Mouse (Mus musculus) monocyte, adult 5-6 weeks (primary cell): ENCODE data around the gene Cfb. TPM values are rescaled to one million over a fixed set of nuclear protein-coding genes. Genes with fewer than 3 reads are reported as not detected.

Experiments
- total RNA-seq: library from RNA; stranded (forward); fragments of 200-1000, 200-491, 200-594 nt; gene quantifications from 3 replicates; pipeline ENCODE4 v1.2.3, GENCODE M21; 2017

Cfb gene
- total RNA-seq, 1 experiment from 2014 or later = 1.1 TPM

Other genes starting within 250 kb of the Cfb start
- gene Egfl8, start 246.5 kb downstream of the Cfb start, total RNA-seq = 2.3 to 3.3 TPM (median 3.0 TPM) in 3 replicates
- 30.4 to 67.0 TPM (median 38.4 TPM) in 3 replicates for gene Ppt2, start 234.0 kb downstream of the Cfb start, total RNA-seq
- 0.29 to 1.9 TPM (median 0.75 TPM) in 3 replicates for gene Prrt1, start 233.0 kb downstream of the Cfb start, total RNA-seq
- 5.6 to 15.1 TPM (median 6.4 TPM) in 3 replicates for gene Fkbpl, start 217.8 kb downstream of the Cfb start, total RNA-seq
- 17.4 to 26.0 TPM (median 23.4 TPM) in 3 replicates for gene Atf6b, start 215.4 kb downstream of the Cfb start, total RNA-seq
- gene Tnxb, start 192.0 kb downstream of the Cfb start, total RNA-seq = not detected in 3 replicates
- gene C4b, start 118.6 kb downstream of the Cfb start, total RNA-seq = 0.19 to 0.64 TPM (median 0.19 TPM) in 3 replicates
- not detected in 3 replicates for gene Cyp21a1, start 58.0 kb downstream of the Cfb start, total RNA-seq
- 28.8 to 49.5 TPM (median 40.0 TPM) in 3 replicates for gene Stk19, start 25.6 kb downstream of the Cfb start, total RNA-seq
- 13.2 to 57.9 TPM (median 29.1 TPM) in 3 replicates for gene Dxo, start 25.5 kb downstream of the Cfb start, total RNA-seq
- 55.7 to 103 TPM (median 62.4 TPM) in 3 replicates for gene Skiv2l, start 12.3 kb downstream of the Cfb start, total RNA-seq
- 16.3 to 45.3 TPM (median 33.1 TPM) in 3 replicates for gene Nelfe, start 12.1 kb downstream of the Cfb start, total RNA-seq
- gene Zbtb12, start 17.0 kb upstream of the Cfb start, total RNA-seq = 0.57 to 1.7 TPM (median 1.6 TPM) in 3 replicates
- gene Gm20547, start 19.5 kb upstream of the Cfb start, total RNA-seq = not detected in 3 replicates
- not detected in 3 replicates for gene C2, start 35.7 kb upstream of the Cfb start, total RNA-seq
- 92.4 to 105 TPM (median 102 TPM) in 3 replicates for gene Ehmt2, start 36.0 kb upstream of the Cfb start, total RNA-seq
- not detected in 3 replicates for gene Slc44a4, start 51.9 kb upstream of the Cfb start, total RNA-seq
- 29.6 to 39.9 TPM (median 37.2 TPM) in 3 replicates for gene Neu1, start 68.7 kb upstream of the Cfb start, total RNA-seq
- gene Hspa1b, start 96.7 kb upstream of the Cfb start, total RNA-seq = 12.5 to 375 TPM (median 15.8 TPM) in 3 replicates
- gene Gm20481, start 107.4 kb upstream of the Cfb start, total RNA-seq = 1.4 TPM in 1 of 3 replicates, not detected in the others
- 4.9 to 201 TPM (median 8.6 TPM) in 3 replicates for gene Hspa1a, start 109.6 kb upstream of the Cfb start, total RNA-seq
- gene Hspa1l, start 110.2 kb upstream of the Cfb start, total RNA-seq = 1.1 to 1.7 TPM in 2 of 3 replicates, not detected in the other
- 9.3 to 13.9 TPM (median 10.6 TPM) in 3 replicates for gene Lsm2, start 119.3 kb upstream of the Cfb start, total RNA-seq
- gene Vars, start 138.5 kb upstream of the Cfb start, total RNA-seq = 89.9 to 126 TPM (median 116 TPM) in 3 replicates
- not detected in 3 replicates for gene Vwa7, start 154.1 kb upstream of the Cfb start, total RNA-seq
- gene Sapcd1, start 165.5 kb upstream of the Cfb start, total RNA-seq = 1.2 TPM in 1 of 3 replicates, not detected in the others
- 0.76 to 1.6 TPM in 2 of 3 replicates, not detected in the other for gene Msh5, start 184.2 kb upstream of the Cfb start, total RNA-seq
- gene Clic1, start 187.4 kb upstream of the Cfb start, total RNA-seq = 356 to 514 TPM (median 477 TPM) in 3 replicates
- 1.1 TPM in 1 of 3 replicates, not detected in the others for gene Ddah2, start 196.5 kb upstream of the Cfb start, total RNA-seq
- not detected in 3 replicates for gene Ly6g6c, start 202.9 kb upstream of the Cfb start, total RNA-seq
- 0.57 to 3.1 TPM (median 0.75 TPM) in 3 replicates for gene Mpig6b, start 203.7 kb upstream of the Cfb start, total RNA-seq
- gene Ly6g6e, start 214.4 kb upstream of the Cfb start, total RNA-seq = not detected in 3 replicates
- gene Ly6g6d, start 215.5 kb upstream of the Cfb start, total RNA-seq = 2.3 TPM in 1 of 3 replicates, not detected in the others
- gene Ly6g6f, start 223.1 kb upstream of the Cfb start, total RNA-seq = 0.39 TPM in 1 of 3 replicates, not detected in the others
- gene Abhd16a, start 226.7 kb upstream of the Cfb start, total RNA-seq = 24.3 to 47.0 TPM (median 28.3 TPM) in 3 replicates
- not detected in 3 replicates for gene Ly6g5c, start 245.8 kb upstream of the Cfb start, total RNA-seq